7 mouse cellular contexts compared by ENCODE assay signal in genomic region chr11:98810686-98811085, GRCm38 (mm10). TPM values are rescaled to one million over a fixed set of nuclear protein-coding genes. Genes with fewer than 3 reads are reported as not detected.
DNase-seq lines count a peak whose midpoint lies in the region; ATAC-seq and TF ChIP-seq lines count a peak whose summit lies in the region.

No protein-coding gene starts in this region.

- peaks cover 19% of the 10 kb centered on the region for H3K4me1 ChIP-seq in lung, embryonic 15.5 days
- H3K4me1 ChIP-seq in forebrain, embryonic 10.5 days: peaks cover 30% of the 10 kb centered on the region
- H3K4me1 ChIP-seq in limb, embryonic 12.5 days (replicated peaks): peaks cover 17% of the 10 kb centered on the region
- H3K4me1 ChIP-seq in olfactory bulb, adult 2 months (ENCODE audit: control insufficient read depth, insufficient read depth, low read length): peaks cover 4% of the 10 kb centered on the region; the same call in 1 of the 2 replicates

- ATAC-seq in lung, embryonic 15.5 days (ENCODE audit: borderline replicate concordance, extremely low read depth, low FRiP score, low TSS enrichment): no peak
- ATAC-seq in limb, embryonic 12.5 days (ENCODE audit: insufficient number of reproducible peaks, insufficient read depth, low FRiP score, low TSS enrichment, low read depth): no peak

- H3K27me3 ChIP-seq in lung, embryonic 15.5 days: no peaks in the 10 kb centered on the region
- H3K27me3 ChIP-seq in forebrain, embryonic 10.5 days (ENCODE audit: poor library complexity, severe bottlenecking): no peaks in the 10 kb centered on the region
- no peaks in the 10 kb centered on the region for H3K27me3 ChIP-seq in limb, embryonic 12.5 days

- peak overlapping the region; percentile 88 for H3K9ac ChIP-seq in lung, embryonic 15.5 days
- H3K9ac ChIP-seq in limb, embryonic 12.5 days (replicated peaks): peak overlapping the region; percentile 90

- WGBS in lung, embryonic 15.5 days: 27% methylated on average over 7 of the region's 7 CpGs
- 81% methylated on average over 7 of the region's 7 CpGs for WGBS in forebrain, embryonic 10.5 days
- 64% methylated on average over 7 of the region's 7 CpGs for WGBS in limb, embryonic 12.5 days
- 55% methylated on average over 7 of the region's 7 CpGs for WGBS in olfactory bulb, adult 2 months

- peak overlapping the region; percentile 81 for H3K4me2 ChIP-seq in lung, embryonic 15.5 days
- H3K4me2 ChIP-seq in limb, embryonic 12.5 days: peak overlapping the region; percentile 81

- peaks cover 61% of the 10 kb centered on the region for H3K36me3 ChIP-seq in lung, embryonic 15.5 days
- peaks cover 78% of the 10 kb centered on the region for H3K36me3 ChIP-seq in forebrain, embryonic 10.5 days (replicated peaks)
- H3K36me3 ChIP-seq in limb, embryonic 12.5 days: peaks cover 72% of the 10 kb centered on the region

- peak overlapping the region; percentile 85 for H3K4me3 ChIP-seq in lung, embryonic 15.5 days
- peak overlapping the region; percentile 87 for H3K4me3 ChIP-seq in forebrain, embryonic 10.5 days
- peak overlapping the region; percentile 87 for H3K4me3 ChIP-seq in limb, embryonic 12.5 days (replicated peaks)
- peak overlapping the region; percentile 97 for H3K4me3 ChIP-seq in olfactory bulb, adult 2 months (ENCODE audit: insufficient read depth, low read depth, low read length)

- no peak for TF ChIP-seq CTCF in olfactory bulb, adult 2 months (IDR thresholded peaks at IDR 0.05; ENCODE audit: insufficient read depth, low read depth, low read length)

- H3K27ac ChIP-seq in lung, embryonic 15.5 days: peak overlapping the region; percentile 98
- peak overlapping the region; percentile 98; the same call in 1 of the 2 replicates for H3K27ac ChIP-seq in forebrain, embryonic 10.5 days
- H3K27ac ChIP-seq in limb, embryonic 12.5 days: no peak overlapping the region
- no peak overlapping the region for H3K27ac ChIP-seq in olfactory bulb, adult 2 months (ENCODE audit: insufficient read depth, low read depth, low read length)

- DNase-seq in lung, postnatal 14 days: no peak
- DNase-seq in forebrain, embryonic 10.5 days (ENCODE audit: extremely low spot score, low spot score): no peak
- no peak for DNase-seq in adrenal gland, postnatal 10 days
- DNase-seq in frontal cortex, postnatal 10 days (ENCODE audit: low spot score in 2 of 2): no peak

- no peaks in the 10 kb centered on the region for H3K9me3 ChIP-seq in lung, embryonic 15.5 days
- no peaks in the 10 kb centered on the region for H3K9me3 ChIP-seq in forebrain, embryonic 10.5 days
- no peaks in the 10 kb centered on the region for H3K9me3 ChIP-seq in limb, embryonic 12.5 days

- no peak for TF ChIP-seq POLR2A in olfactory bulb, adult 2 months (IDR thresholded peaks at IDR 0.05; ENCODE audit: insufficient read depth, low read depth, low read length)

RNA-seq across cellular contexts. Expression of gene Casc3, which starts 6.0 kb away (rescaled TPM):
- polyA plus RNA-seq in lung, embryonic 15.5 days (2015; fragmentation: Nextera tagmentation; extraction: Ambion mirVana): 35.7 and 37.9 TPM in 2 replicates
- polyA plus RNA-seq in forebrain, embryonic 10.5 days (2016; fragmentation: Nextera tagmentation; extraction: Ambion mirVana): 45.7 and 49.7 TPM in 2 replicates
- polyA plus RNA-seq in limb, embryonic 12.5 days (2016; fragmentation: Nextera tagmentation; extraction: Ambion mirVana): 48.1 and 54.1 TPM in 2 replicates
- not detected in 2 replicates for polyA plus RNA-seq in olfactory bulb, adult 2 months (2012; ENCODE audit: insufficient read depth, insufficient read length, low replicate concordance, missing spikeins)
- total RNA-seq in adrenal gland, postnatal 10 days (2021): 10 to 100 TPM; 31.9 to 35.7 TPM

RNA-seq across cellular contexts. Expression of gene Msl1, which starts 15.4 kb away (rescaled TPM):
- 21.1 and 21.2 TPM in 2 replicates for polyA plus RNA-seq in lung, embryonic 15.5 days (2015; fragmentation: Nextera tagmentation; extraction: Ambion mirVana)
- polyA plus RNA-seq in forebrain, embryonic 10.5 days (2016; fragmentation: Nextera tagmentation; extraction: Ambion mirVana): 22.9 and 24.1 TPM in 2 replicates
- polyA plus RNA-seq in limb, embryonic 12.5 days (2016; fragmentation: Nextera tagmentation; extraction: Ambion mirVana): 32.7 and 35.3 TPM in 2 replicates
- 206 and 252 TPM in 2 replicates for polyA plus RNA-seq in olfactory bulb, adult 2 months (2012; ENCODE audit: insufficient read depth, insufficient read length, low replicate concordance, missing spikeins)
- total RNA-seq in adrenal gland, postnatal 10 days (2021): 10 to 100 TPM; 79.4 to 88.6 TPM

RNA-seq across cellular contexts. Expression of gene Rapgefl1, which starts 25.9 kb away (rescaled TPM):
- 0.86 and 1.4 TPM in 2 replicates for polyA plus RNA-seq in lung, embryonic 15.5 days (2015; fragmentation: Nextera tagmentation; extraction: Ambion mirVana)
- polyA plus RNA-seq in forebrain, embryonic 10.5 days (2016; fragmentation: Nextera tagmentation; extraction: Ambion mirVana): 1.00 and 1.2 TPM in 2 replicates
- 2.5 and 3.3 TPM in 2 replicates for polyA plus RNA-seq in limb, embryonic 12.5 days (2016; fragmentation: Nextera tagmentation; extraction: Ambion mirVana)
- 182 TPM in 1 of 2 replicates, not detected in the other for polyA plus RNA-seq in olfactory bulb, adult 2 months (2012; ENCODE audit: insufficient read depth, insufficient read length, low replicate concordance, missing spikeins)
- total RNA-seq in adrenal gland, postnatal 10 days (2021): 1 to 10 TPM in 1 of 2 experiments, under 1 TPM in 1; 0.93 to 1.6 TPM

RNA-seq across cellular contexts. Expression of gene Nr1d1, which starts 35.6 kb away (rescaled TPM):
- polyA plus RNA-seq in lung, embryonic 15.5 days (2015; fragmentation: Nextera tagmentation; extraction: Ambion mirVana): 1.0 and 1.5 TPM in 2 replicates
- 1.5 TPM in 2 replicates for polyA plus RNA-seq in forebrain, embryonic 10.5 days (2016; fragmentation: Nextera tagmentation; extraction: Ambion mirVana)
- polyA plus RNA-seq in limb, embryonic 12.5 days (2016; fragmentation: Nextera tagmentation; extraction: Ambion mirVana): 0.79 and 1.0 TPM in 2 replicates
- polyA plus RNA-seq in olfactory bulb, adult 2 months (2012; ENCODE audit: insufficient read depth, insufficient read length, low replicate concordance, missing spikeins): not detected in 2 replicates
- 10 to 100 TPM; 15.1 to 59.6 TPM for total RNA-seq in adrenal gland, postnatal 10 days (2021)

RNA-seq across cellular contexts. Expression of gene Wipf2, which starts 52.8 kb away (rescaled TPM):
- polyA plus RNA-seq in lung, embryonic 15.5 days (2015; fragmentation: Nextera tagmentation; extraction: Ambion mirVana): 3.7 and 4.1 TPM in 2 replicates
- polyA plus RNA-seq in forebrain, embryonic 10.5 days (2016; fragmentation: Nextera tagmentation; extraction: Ambion mirVana): 4.5 and 4.7 TPM in 2 replicates
- polyA plus RNA-seq in limb, embryonic 12.5 days (2016; fragmentation: Nextera tagmentation; extraction: Ambion mirVana): 5.6 and 5.8 TPM in 2 replicates
- not detected in 2 replicates for polyA plus RNA-seq in olfactory bulb, adult 2 months (2012; ENCODE audit: insufficient read depth, insufficient read length, low replicate concordance, missing spikeins)
- total RNA-seq in adrenal gland, postnatal 10 days (2021): 10 to 100 TPM; 13.3 to 15.4 TPM

Comparison
In these comparisons a context has a peak if more than half of its experiments do, and no peak if none do; other contexts are left out.
1. H3K27ac ChIP-seq: peak in lung, embryonic 15.5 days (single experiment) and forebrain, embryonic 10.5 days (single experiment); none in limb, embryonic 12.5 days (single experiment) and olfactory bulb, adult 2 months (single experiment).
2. Peak in every context shown above with its lines, with median percentiles within 50 percentile points of each other: H3K4me3 ChIP-seq.